Mouse (Mus musculus) layer of hippocampus, postnatal 25 days (tissue): ENCODE measurements around the gene Map3k3. TPM values are rescaled to one million over a fixed set of nuclear protein-coding genes. Genes with fewer than 3 reads are reported as not detected.
A peak's percentile ranks its signal among the peaks of the same experiment; 100 is the strongest.
"Not testable (repeated sequence)": the region's sequence is repeated elsewhere in the genome, so short reads cannot be mapped to it uniquely, and the experiment has no call there.

Experiments used
- DNase-seq, 2 experiments: peaks; one replicate each; pipeline ENCODE4 v3.0.0; 2022; ENCODE audit warnings: mixed read lengths in 2 of 2, low spot score in 1 of 2; ENCODE audit errors: extremely low spot score in 1 of 2
- total RNA-seq, 2 experiments: library from RNA; stranded (reverse); gene quantifications; 2 replicates each; pipeline ENCODE4 v1.2.3; 2021

Gene Map3k3
- total RNA-seq, 2 experiments from 2014 or later: 24.5 to 31.9 TPM

DNA sequence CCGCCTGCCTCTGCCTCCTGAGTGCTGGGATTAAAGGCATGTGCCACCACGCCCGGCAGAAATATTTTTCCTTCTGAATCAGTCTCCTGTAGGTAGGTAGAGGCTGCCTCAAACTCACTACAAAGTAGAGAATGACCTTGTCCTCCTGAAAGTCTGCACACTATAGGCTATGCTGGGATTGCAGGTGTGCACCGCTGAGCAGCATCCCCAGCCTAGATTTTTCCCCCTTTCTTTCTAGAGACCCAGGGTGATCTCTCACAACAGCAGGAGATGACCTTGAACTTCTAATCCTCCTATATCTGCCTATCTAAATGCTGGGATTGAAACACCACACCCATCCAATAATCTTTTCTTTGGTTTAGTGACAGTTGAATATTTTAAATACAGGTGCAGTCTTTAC lies 102.9 kb downstream of the Map3k3 start:
- no peak for DNase-seq

- DNase-seq: no peak
Measured at GRCm38 (mm10) chr11:106191716-106192115, 107.3 kb downstream of the Map3k3 start.

DNA sequence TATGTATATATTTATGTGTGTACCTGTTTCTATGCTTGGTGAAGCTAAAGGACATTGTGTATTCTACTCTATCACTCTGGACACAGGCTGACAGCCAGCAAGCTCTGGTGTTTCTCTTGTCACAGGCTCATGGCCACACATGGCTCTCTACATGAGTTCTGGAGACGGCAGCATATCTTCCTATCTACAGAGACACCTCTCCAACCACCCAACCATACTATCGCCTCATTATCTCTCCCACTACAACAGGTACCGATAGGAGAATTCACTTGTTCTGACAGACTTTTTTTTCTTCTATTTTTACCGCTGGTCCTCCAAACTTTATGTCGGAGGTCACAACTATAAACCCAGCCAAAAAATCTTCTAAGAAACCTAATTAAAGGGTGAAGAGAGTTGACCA lies 107.8 kb downstream of the Map3k3 start:
- no peak for DNase-seq

GRCm38 (mm10) chr11:106192657-106193370 lies 108.4 kb downstream of the Map3k3 start:
- no peak for DNase-seq

GRCm38 (mm10) chr11:106193371-106194154 lies 109.2 kb downstream of the Map3k3 start:
- peak; percentile 89 to 90 for DNase-seq

DNA sequence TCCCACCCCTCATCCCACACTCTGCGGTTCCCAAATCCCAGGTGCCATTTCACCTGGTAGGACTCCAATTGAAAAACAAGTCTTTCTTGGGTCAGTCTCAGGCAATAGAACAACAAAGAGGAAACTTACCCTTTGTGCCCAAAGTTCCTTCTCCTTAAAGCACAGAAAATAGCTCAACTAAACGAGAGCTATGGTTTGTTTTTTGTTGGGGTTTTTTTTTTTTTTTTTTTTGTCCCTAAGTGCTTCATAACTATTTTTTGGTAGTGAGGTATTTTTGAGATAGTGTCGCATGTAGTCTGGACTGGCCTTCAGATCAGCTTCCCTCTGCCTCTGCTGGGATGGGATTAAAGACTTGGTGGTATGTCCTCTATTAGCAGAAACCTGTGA lies 109.7 kb downstream of the Map3k3 start:
- DNase-seq: no peak

DNA sequence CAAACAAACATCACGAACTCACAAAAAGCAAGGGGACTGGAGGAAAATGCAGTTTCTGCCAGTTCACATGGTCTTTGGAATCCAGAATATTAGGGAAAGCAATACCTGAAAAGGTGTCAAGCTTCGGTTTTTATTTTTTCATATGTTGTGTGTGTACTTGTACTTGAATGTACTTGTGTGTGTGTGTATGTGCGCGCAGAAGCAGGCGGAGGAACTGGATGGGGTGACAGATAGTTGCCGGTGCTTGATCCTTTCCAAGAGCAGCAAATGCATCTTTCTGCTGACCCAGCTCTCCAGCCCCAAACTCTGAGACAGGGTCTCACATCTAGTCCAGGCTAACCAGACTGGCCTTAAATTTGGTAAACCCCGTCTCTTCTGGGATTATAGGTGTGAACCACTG lies 110.5 kb downstream of the Map3k3 start:
- DNase-seq: no peak

DNA sequence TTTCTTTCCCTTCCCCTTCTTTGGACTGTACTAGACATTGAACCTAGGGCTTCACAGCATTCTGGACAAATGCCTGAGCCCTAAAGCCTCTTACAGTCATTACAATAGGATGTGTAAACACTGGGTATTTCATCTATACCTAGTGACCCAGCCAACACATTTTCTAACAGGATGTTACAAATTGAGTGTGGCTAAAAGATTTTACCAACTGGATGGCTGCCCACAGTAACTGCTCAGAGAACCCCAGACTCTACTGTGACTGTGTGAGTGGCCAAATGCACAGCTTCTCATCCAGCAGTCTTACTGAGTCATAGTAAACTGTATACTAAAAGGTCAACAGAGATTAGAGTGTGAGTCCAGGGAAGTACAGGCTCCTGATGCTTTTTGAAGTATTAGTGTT lies 110.9 kb downstream of the Map3k3 start:
- no peak for DNase-seq

DNA sequence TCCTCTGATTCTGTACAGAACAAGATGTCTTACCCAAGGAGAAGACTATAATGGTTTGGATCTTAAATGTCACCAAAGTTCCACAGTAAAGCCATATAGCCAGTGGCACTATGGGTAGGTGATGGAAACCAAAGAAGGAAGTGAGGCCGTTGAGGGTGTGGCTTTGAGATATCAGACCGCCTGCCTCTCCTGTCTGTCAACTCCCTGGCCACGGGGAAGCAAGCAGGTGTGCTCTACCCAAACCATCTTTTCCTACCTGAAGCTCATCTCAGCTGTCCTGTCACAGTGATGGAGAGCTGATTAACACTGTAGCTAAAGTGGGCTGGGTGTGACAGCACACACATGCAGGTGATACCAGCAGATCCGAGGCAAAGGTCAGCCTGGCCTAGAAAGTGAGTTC lies 113.9 kb downstream of the Map3k3 start:
- DNase-seq: no peak

- not testable (repeated sequence) for DNase-seq
Measured at GRCm38 (mm10) chr11:106199997-106200396, 115.6 kb downstream of the Map3k3 start.

- no peak for DNase-seq
Measured at GRCm38 (mm10) chr11:106200756-106201155, 116.3 kb downstream of the Map3k3 start.

DNA sequence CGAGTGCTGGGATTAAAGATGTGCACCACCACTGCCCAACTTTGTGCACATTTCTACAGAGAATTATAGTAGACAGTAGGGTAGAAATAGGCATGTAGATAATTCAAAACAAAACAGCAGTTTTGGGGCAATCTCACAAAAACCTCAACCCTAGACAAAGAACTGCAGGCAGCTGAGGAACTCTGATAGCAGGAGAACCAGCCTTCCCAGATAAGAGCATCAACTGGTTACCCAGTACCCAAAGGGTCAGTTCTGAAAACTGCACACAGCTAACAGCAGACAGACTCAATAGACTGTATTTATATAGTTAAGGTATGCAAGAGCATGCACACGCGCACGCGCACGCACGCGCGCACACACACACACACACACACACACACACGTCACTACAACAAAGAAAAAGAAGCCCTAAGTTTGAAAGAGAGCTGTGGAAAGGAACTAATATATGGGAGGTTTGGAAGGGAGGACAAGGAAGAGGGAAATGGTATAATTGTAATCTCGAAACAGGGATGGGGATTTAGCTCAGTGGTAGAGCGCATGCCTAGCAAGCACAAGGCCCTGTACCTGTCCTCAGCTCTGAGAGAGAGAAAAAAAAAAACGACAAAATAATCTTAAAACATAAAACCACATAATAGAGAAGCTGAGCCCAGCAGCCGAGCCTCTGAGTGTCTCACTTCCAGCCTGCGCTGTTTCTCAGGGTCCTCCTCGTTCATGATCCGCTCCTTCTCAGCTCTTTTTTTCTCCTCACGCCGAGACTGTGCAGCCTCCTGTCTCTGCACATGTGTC lies 117.1 kb downstream of the Map3k3 start:
- DNase-seq: no peak

- no peak for DNase-seq
Measured at GRCm38 (mm10) chr11:106202123-106202465, 117.7 kb downstream of the Map3k3 start, which contains the start of gene Strada. Gene Strada (minus strand): TSS chr11:106202168.

Other genes starting within 250 kb of the Map3k3 start
- 10 to 100 TPM; 51.4 to 52.3 TPM for gene Cyb561, start 131.3 kb upstream of the Map3k3 start, total RNA-seq
- 1 to 10 TPM; 6.2 to 7.7 TPM for gene Ace, start 116.7 kb upstream of the Map3k3 start, total RNA-seq
- not detected for gene Ace3, start 89.9 kb upstream of the Map3k3 start, total RNA-seq
- gene Kcnh6, start 76.5 kb upstream of the Map3k3 start, total RNA-seq: 1 to 10 TPM in 1 of 2 experiments, under 1 TPM in 1; 0.96 to 1.1 TPM
- 100 to 1,000 TPM; 146 to 153 TPM for gene Dcaf7, start 47.7 kb upstream of the Map3k3 start, total RNA-seq
- gene Taco1, start 18.6 kb upstream of the Map3k3 start, total RNA-seq: 10 to 100 TPM; 17.6 to 21.8 TPM
- gene Gm10840, start 76.2 kb downstream of the Map3k3 start, total RNA-seq: not detected
- gene Limd2, start 76.2 kb downstream of the Map3k3 start, total RNA-seq: 100 to 1,000 TPM; 149 to 156 TPM
- gene Strada, start 117.6 kb downstream of the Map3k3 start, total RNA-seq: 10 to 100 TPM; 27.1 to 33.4 TPM
- 10 to 100 TPM; 84.9 to 93.9 TPM for gene Ccdc47, start 131.7 kb downstream of the Map3k3 start, total RNA-seq
- 10 to 100 TPM; 64.5 to 74.1 TPM for gene Ddx42, start 132.3 kb downstream of the Map3k3 start, total RNA-seq
- gene Ftsj3, start 171.5 kb downstream of the Map3k3 start, total RNA-seq: 10 to 100 TPM; 29.9 to 32.8 TPM
- gene Psmc5, start 171.5 kb downstream of the Map3k3 start, total RNA-seq: 100 to 1,000 TPM; 148 to 174 TPM
- gene Smarcd2, start 188.4 kb downstream of the Map3k3 start, total RNA-seq: 10 to 100 TPM; 24.7 to 26.1 TPM
- under 1 TPM; 0.19 to 0.22 TPM for gene Tcam1, start 192.1 kb downstream of the Map3k3 start, total RNA-seq
- not detected for gene Gh, start 217.3 kb downstream of the Map3k3 start, total RNA-seq
- gene Cd79b, start 230.1 kb downstream of the Map3k3 start, total RNA-seq: under 1 TPM in 1 of 2 experiments, not detected in 1; 0.31 TPM